Mouse (Mus musculus) ES-CJ7 (cell line): ENCODE measurements around the gene Rfx7.
A peak's percentile ranks its signal among the peaks of the same experiment; 100 is the strongest.

ENCODE experiments used
- DNase-seq: peaks from one replicate; pipeline ENCODE4 v3.0.0; 2011; ENCODE audit warnings: low read depth, low spot score

Gene Rfx7

DNA sequence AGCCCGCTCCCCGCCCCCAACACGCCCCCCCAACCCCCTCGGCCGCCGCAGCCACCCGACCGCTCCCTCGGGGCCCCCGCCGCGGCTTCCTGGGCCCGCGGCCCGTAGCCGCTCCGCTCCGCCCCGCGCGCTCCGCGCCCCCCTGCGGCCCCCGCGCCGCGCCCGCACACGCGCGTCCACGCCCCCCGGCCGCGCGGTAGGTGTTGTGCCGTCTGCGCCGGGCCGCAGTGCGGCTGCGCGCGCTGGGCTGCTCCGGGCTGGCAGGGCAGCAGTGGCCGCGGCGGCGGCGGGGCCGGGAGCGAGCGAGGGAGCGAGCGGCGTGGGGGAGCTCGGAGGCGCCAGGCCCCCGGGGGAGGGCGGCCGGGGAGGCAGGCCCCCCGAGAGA is at the start of gene Rfx7:
Rfx7 (plus strand) TSS at position 245 of the 385 bp plus-strand sequence.
- peak; percentile 67 for DNase-seq

GRCm38 (mm10) chr9:72488523-72488922 is 43.5 kb upstream of the Rfx7 start:
- DNase-seq = no peak

GRCm38 (mm10) chr9:72489131-72489530 is 42.9 kb upstream of the Rfx7 start:
- no peak for DNase-seq

- peak; percentile 92 for DNase-seq
Measured at GRCm38 (mm10) chr9:72491559-72492193, 40.4 kb upstream of the Rfx7 start.

GRCm38 (mm10) chr9:72492194-72492565 is 39.9 kb upstream of the Rfx7 start, which contains the start of gene Tex9:
Gene Tex9 (minus strand): TSS chr9:72492212.
- peak; percentile 48 for DNase-seq

DNA sequence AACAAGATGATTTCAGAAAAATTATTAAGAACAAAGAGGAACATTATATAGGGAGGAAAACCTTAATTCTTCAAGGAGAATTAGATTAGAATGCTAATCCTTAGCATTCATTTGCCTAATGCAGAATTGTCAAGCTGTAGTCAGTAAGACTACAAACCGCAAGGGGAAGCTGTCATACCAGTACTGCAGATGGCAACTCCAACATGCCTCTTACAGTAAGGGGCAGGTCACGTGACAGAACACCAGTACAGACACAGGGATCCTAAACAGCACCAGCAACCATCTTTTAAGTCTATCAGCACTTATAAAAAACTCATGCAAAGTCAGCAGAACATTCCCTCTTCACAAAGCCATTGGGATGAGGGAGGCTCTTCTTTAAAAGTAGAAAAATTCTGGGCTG is 38.6 kb upstream of the Rfx7 start:
- DNase-seq = no peak

DNA sequence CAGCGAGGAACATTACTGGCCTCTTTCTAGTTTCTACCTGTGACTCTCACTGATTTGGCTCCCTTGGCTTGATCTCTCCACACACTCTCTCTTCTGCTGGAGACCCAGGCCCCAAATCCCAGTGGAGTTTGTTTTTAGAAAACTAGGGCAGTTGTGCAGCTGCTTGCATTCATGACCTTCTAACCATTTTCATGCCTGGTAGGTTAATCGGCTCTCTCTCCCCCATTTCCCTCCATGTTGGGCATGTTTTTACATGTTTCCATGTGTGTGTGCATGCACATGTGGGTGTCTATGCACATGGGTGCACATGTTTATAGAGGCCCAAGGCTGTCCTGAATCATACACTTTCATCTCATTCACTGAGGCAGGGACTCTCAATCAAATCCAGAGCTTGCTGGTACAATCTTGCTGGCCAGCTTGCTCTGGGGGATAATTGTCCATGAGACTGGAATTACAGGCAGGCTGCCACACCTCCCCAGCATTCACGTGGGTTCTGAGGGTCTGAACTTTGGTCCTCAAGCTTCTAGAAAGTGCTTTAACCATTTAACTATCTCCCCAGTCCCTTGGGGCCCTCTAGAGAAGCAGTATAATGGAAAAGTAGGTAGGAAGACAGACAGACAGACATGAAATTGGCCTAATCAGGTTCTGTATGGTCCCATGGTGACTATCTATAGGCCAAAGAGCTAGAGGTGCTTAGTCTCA is 37.9 kb upstream of the Rfx7 start:
- no peak for DNase-seq

DNA sequence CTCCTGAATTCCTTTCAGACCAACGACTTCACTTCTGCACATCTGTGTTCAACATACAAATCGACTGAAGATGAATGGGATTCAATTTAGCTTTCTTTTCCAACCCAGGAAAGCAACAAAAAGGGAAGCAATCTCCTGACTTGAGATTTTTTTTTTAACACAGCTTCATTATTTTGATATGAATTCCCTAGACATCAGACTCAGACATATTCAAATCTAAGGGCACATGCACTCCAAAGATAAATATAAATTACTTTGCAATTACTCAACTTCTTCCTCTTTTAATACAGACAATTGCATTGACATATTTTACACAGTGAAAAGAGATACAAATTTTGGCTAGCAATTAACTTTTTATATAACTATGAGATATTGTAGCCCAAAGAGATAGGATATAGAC is 35.3 kb upstream of the Rfx7 start:
- no peak for DNase-seq

- DNase-seq = no peak
Measured at GRCm38 (mm10) chr9:72497171-72497570, 34.9 kb upstream of the Rfx7 start.

DNA sequence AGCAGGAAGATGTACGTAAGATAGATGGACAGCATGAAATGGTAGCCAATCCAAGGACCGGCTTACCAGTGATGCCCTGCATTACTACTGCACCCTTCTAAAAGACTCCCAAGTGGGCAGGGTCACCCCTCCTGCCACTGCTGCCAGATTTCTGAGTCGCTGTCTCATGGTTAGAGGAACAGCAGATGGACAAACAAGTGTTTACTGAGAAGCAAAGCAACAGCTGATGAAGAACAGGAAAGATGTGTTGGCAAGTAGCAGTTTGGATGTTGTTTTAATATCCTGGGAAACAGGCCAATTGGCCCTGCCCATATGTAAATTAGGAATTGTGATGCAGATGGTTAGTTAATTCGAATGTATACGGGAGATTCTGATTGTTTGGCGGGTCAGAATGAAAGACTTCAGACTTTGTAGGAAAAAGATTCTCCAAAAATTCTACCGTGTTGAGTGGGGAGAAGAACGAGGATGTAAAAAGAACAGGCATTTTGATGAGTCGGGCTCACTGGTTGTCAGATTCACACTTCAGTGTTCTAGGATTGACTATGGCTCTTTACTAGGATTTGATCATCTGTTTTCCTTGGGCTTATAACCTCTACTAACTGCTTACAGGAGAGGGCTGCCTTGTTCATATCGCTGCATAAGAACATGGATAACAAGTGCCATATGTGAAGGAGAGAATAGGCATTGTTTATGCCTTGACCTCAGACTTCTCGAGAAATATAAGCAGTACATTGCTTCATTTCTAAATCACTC is 19.6 kb upstream of the Rfx7 start:
- DNase-seq = no peak

DNA sequence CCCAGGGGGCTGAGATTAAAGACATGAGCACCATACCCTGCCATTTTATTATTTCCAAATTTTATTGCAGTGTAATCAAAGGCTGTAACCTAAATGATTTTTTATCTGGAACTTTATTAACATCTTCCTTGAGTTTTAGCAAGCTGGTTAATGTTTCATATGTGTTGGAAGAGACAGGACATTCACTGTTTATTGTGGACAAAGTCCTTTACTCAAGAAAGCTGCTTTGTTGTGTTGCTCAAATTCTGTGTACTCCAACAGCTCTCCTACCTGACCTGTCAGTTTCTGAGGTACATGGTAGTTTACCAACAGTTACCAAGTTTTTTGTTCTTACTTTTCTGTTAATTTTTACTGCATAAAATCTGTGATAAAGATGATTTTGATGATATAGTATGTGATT is 16.7 kb upstream of the Rfx7 start:
- no peak for DNase-seq

- no peak for DNase-seq
Measured at GRCm38 (mm10) chr9:72519246-72519645, 12.8 kb upstream of the Rfx7 start.

GRCm38 (mm10) chr9:72520849-72521248 is 11.2 kb upstream of the Rfx7 start:
- no peak for DNase-seq

DNA sequence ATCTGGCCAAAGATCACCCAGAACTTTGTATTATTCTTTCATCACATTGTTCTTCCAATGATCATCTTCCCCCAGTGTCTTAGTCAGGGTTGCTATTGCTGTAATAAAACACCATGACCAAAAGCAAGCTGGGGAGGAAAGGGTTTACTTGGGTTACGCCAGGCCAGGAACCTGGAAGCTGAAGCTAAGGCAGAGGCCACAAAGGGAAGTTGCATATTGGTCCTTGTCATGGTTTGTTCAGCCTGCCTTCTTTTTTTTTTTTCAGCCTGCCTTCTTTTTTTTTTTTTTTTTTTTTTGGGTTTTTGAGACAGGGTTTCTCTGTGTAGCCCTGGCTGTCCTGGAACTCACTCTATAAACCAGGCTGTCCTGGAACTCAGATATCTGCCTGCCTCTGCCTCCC is 5.9 kb upstream of the Rfx7 start:
- no peak for DNase-seq

DNA sequence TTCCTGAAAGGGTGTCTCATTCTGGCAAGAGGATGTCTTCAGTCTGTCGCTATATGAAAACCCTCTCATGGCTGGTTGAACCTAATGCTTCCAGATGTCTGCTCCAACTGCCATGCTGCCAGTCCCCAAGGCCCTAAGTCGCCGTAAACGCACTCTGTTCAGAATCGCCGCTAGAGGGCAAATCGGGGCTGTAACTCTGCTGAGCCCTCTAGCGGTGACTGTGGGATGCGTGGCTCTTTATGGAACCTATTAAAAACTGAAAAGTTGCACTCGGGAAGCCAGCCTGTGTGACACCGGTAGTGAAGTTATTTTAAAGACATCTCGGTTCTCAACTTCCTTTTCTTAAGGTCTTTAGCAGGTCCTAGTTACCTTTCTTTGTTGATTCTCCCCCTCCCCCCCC is 1.8 kb upstream of the Rfx7 start:
- DNase-seq = peak; percentile 95

GRCm38 (mm10) chr9:72530824-72531223 is 1.2 kb upstream of the Rfx7 start:
- peak; percentile 17 for DNase-seq

DNA sequence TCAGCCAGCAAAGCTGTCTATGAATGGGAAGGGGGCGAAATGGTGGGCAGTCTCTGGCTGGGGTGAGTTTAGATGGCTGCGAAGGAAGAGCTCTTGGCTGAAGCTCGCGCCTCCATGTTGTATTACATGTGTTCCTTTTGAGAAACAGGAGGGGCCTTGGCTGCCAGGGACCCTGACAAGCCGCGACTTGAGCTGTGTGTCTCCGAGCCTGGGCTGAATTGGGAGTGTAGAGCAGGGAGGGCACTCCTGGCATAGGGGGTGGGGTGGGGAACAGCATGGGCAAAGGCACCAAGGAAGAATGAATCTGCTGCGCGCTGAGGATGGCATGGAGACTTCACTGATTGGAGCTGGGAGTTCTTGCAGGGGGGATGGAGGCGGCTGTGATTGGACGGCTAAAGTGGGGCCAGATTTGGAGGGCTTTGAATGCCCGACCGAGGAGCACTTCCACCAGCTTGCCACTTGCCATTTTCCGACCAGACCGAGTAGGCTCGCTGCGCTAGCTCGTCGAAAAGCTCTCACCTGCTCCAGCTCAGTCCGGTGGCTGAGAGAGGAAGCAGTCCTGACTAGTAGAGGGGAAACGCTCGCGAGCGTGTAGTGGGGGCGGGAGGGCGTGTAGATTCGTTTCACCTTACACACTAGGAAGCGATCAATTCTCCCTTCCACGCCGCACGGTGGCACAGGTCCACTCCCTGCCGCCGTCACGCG is 597 bp upstream of the Rfx7 start:
- DNase-seq = peak; percentile 94

DNA sequence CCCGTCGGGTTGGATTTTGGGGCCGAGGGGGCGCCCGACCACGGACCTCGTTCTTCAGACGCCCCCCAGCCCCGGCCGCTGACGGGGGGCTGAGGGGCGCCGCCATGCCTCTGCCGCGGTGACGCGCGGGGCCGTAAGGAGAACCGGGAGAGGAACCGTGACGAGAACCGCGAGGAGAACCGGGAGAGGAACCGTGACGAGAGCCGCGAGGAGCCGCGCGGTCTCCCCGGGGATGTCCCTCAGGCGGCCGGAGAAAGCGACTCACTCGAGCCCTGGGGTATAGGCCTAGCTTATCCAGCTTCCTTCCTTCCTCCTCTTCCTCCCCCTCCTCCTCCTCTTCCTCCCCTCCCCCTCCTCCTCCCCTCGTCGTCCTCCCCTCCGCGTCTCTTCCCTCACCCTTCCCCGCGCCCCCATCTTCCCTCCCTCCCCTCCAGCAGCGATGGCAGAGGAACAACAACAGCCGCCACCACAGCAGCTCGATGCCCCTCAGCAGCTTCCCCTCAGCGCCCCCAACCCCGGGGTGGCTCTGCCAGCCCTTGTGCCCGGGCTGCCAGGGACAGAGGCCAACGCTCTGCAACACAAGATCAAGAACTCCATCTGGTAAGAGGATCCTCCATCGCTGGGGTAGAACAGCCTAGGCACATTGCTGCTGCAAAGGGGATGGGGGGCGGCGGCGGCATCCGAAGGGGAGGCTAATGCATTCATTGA is 495 bp downstream of the Rfx7 start:
- DNase-seq = peak; percentile 61

GRCm38 (mm10) chr9:72533089-72533415 is 1.0 kb downstream of the Rfx7 start:
- DNase-seq = no peak

- DNase-seq = no peak
Measured at GRCm38 (mm10) chr9:72534985-72535384, 2.9 kb downstream of the Rfx7 start.

DNA sequence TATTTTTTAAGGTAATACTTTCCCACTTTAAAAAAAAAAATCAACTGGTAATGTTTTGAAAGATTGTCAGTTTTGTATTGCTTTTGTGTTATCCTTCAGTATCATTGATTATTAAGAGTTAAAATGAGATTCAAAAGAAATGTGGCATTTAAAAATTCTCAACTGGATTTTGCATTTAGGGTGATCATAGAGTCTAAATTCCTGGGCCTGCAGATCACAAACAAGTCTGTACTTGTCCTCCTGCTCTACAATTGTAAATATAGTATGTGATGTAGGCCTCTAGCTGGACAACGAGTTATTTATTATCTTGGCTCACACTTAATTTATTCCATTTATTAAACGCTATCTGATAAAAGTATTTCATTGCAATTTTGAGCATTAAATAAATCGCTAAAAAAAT is 3.4 kb downstream of the Rfx7 start:
- no peak for DNase-seq

GRCm38 (mm10) chr9:72537086-72537485 is 5.0 kb downstream of the Rfx7 start:
- peak; percentile 11 for DNase-seq
